Mouse (Mus musculus): Measurements from ENCODE around the gene Nme3.
"Not testable (repeated sequence)": the region's sequence is repeated elsewhere in the genome, so short reads cannot be mapped to it uniquely, and the experiment has no call there.

Nme3 gene

GRCm38 (mm10) chr17:24902124-24902523 lies 5.8 kb downstream of the Nme3 start:
- no peak for DNase-seq

GRCm38 (mm10) chr17:24902671-24903474 lies 6.6 kb downstream of the Nme3 start:
- DNase-seq, result no peak

GRCm38 (mm10) chr17:24903767-24904166 lies 7.5 kb downstream of the Nme3 start:
- DNase-seq, result no peak

- DNase-seq, result no peak
Measured at GRCm38 (mm10) chr17:24907591-24907990, 11.3 kb downstream of the Nme3 start.

GRCm38 (mm10) chr17:24913984-24914383 lies 17.7 kb downstream of the Nme3 start:
- DNase-seq, result no peak

- no peak for DNase-seq
Measured at GRCm38 (mm10) chr17:24923246-24923645, 26.9 kb downstream of the Nme3 start.

GRCm38 (mm10) chr17:24929506-24929905 lies 33.2 kb downstream of the Nme3 start:
- DNase-seq, result no peak

GRCm38 (mm10) chr17:24932431-24932830 lies 36.1 kb downstream of the Nme3 start:
- DNase-seq, result no peak

- DNase-seq, result no peak
Measured at GRCm38 (mm10) chr17:24933163-24933562, 36.9 kb downstream of the Nme3 start.

- DNase-seq, result no peak
Measured at GRCm38 (mm10) chr17:24934926-24935325, 38.6 kb downstream of the Nme3 start.

GRCm38 (mm10) chr17:24935666-24936065 lies 39.4 kb downstream of the Nme3 start:
- DNase-seq, result no peak

GRCm38 (mm10) chr17:24936259-24937237 lies 40.2 kb downstream of the Nme3 start, which contains the start of gene Mapk8ip3:
Gene Mapk8ip3 (minus strand): TSS chr17:24936977.
- DNase-seq, result peak; percentile 97

GRCm38 (mm10) chr17:24937266-24937665 lies 41.0 kb downstream of the Nme3 start:
- DNase-seq, result no peak

- DNase-seq, result peak; percentile 49 to 50
Measured at GRCm38 (mm10) chr17:24942453-24942852, 46.2 kb downstream of the Nme3 start.

GRCm38 (mm10) chr17:24943036-24943435 lies 46.7 kb downstream of the Nme3 start:
- no peak for DNase-seq

- not testable (repeated sequence) for DNase-seq
Measured at GRCm38 (mm10) chr17:24943589-24943988, 47.3 kb downstream of the Nme3 start.

All from cerebellum, adult 18-20 months (tissue).